Mouse (Mus musculus) small intestine, adult 2 months (tissue): Measurements from ENCODE around the gene Rln1. TPM values are rescaled to one million over a fixed set of nuclear protein-coding genes. Genes with fewer than 3 reads are reported as not detected.

Source experiments
- H3K27ac ChIP-seq: fragments of 200-500 bp; 2 replicates; pipeline ENCODE4 v1.5.1; 2012; ENCODE audit warnings: low read depth, low read length, control low read depth, inconsistent platforms; ENCODE audit not compliant: insufficient read depth
- H3K27me3 ChIP-seq: fragments of 200-500 bp; 2 replicates; pipeline ENCODE4 v1.6.1; 2012; ENCODE audit warnings: mild to moderate bottlenecking, moderate library complexity, low read length, inconsistent platforms; ENCODE audit not compliant: control insufficient read depth, insufficient read depth
- H3K36me3 ChIP-seq: fragments of 200-500 bp; 2 replicates; pipeline ENCODE4 v1.6.1; 2012; ENCODE audit warnings: mild to moderate bottlenecking, low read length, control low read depth, inconsistent platforms; ENCODE audit not compliant: control insufficient read depth, insufficient read depth
- H3K4me1 ChIP-seq: fragments of 200-500 bp; 2 replicates; pipeline ENCODE4 v1.6.1; 2012; ENCODE audit warnings: low read length, inconsistent platforms, mixed read lengths; ENCODE audit not compliant: control insufficient read depth, insufficient read depth, insufficient read length
- H3K4me3 ChIP-seq: fragments of 200-500 bp; 2 replicates; pipeline ENCODE4 v1.5.1; 2012; ENCODE audit warnings: low read depth, mild to moderate bottlenecking, control low read depth, inconsistent platforms, low read length, moderate library complexity
- CTCF ChIP-seq: fragments of 200-500 bp; IDR thresholded peaks from 2 replicates; pipeline ENCODE4 v1.5.1; 2012; ENCODE audit warnings: low read depth, mild to moderate bottlenecking, control low read depth, inconsistent platforms, low read length, moderate library complexity, mixed read lengths; ENCODE audit not compliant: insufficient replicate concordance, insufficient read length; ENCODE audit errors: extremely low read depth
- POLR2A ChIP-seq: fragments of 200-500 bp; IDR thresholded peaks from 2 replicates; pipeline ENCODE4 v1.6.1; 2012; ENCODE audit warnings: low read depth, mild to moderate bottlenecking, control low read depth, inconsistent platforms, low read length, moderate library complexity
- WGBS: fragments of 180-500 bp; shearing (Covaris S2); methylation state at CpG from one replicate; pipeline ENCODE4 v1.1.7; 2018; 5-methylcytosine and 5-hydroxymethylcytosine counted together
- polyA plus RNA-seq: library from polyadenylated mRNA; depleted of rRNA; stranded (reverse); fragments of >200 nt; gene quantifications from 2 replicates; pipeline ENCODE4 v1.2.3, GENCODE M21; 2012

Rln1 gene
- polyA plus RNA-seq, 1 experiment: not detected

DNA sequence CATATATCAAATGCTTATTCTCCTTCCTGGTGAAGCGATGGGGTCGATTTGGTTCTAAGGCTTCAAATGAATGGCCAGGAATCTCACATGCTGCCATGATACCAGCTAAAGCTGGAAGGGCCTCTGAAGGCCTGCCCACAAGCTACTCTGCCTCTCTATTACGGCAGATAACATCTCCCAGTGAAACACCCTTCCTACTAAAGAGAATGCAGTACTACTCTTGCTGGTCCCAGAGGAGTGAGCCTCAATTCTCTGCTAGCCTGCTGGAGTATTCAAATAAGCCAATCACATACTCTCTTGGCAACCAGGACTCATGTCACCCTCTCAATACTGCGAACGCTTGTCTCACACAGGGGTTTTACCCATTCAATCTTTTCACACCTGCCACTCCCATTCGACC, 7.8 kb upstream of the Rln1 start:
- no peak overlapping the region for H3K4me3 ChIP-seq
- no peaks in the 10 kb centered on the region for H3K27me3 ChIP-seq
- H3K4me1 ChIP-seq: no peaks in the 10 kb centered on the region
- H3K27ac ChIP-seq: no peak overlapping the region
- TF ChIP-seq CTCF (no peak), POLR2A (no peak)
- no peaks in the 10 kb centered on the region for H3K36me3 ChIP-seq
- 78% methylated on average over 6 of the region's 6 CpGs for WGBS

GRCm38 (mm10) chr19:29341029-29341428, 6.6 kb upstream of the Rln1 start:
- TF ChIP-seq CTCF (no peak), POLR2A (no peak)
- Histone ChIP-seq H3K27ac (no peak overlapping the region), H3K36me3 (no peaks in the 10 kb centered on the region), H3K27me3 (peaks cover 2% of the 10 kb centered on the region; the same call in 1 of the 2 replicates), H3K4me3 (no peak overlapping the region), H3K4me1 (no peaks in the 10 kb centered on the region)
- WGBS: 76% methylated on average over 4 of the region's 4 CpGs

DNA sequence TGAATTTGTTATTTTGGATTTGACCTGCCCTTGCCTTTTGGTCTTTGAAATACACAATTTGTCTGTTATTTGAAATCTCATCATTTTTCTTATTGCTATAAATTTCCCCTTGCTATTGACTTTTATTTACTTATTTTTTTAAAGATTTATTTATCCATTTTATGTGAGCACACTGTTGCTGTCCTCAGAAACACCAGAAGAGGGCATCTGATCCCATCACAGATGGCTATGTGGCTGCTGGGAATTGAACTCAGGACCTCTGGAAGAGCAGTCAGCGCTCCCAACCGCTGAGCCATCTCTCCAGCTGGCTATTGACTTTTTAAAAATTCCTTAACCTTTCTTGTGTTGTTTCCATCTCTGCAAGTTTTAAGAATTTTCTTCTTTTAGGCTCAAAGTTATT, 2.2 kb upstream of the Rln1 start:
- Histone ChIP-seq H3K4me3 (no peak overlapping the region), H3K36me3 (no peaks in the 10 kb centered on the region), H3K4me1 (peaks cover 2% of the 10 kb centered on the region; the same call in 1 of the 2 replicates), H3K27ac (no peak overlapping the region), H3K27me3 (peaks cover 11% of the 10 kb centered on the region)
- TF ChIP-seq CTCF: 0 out of 2 replicates have a peak, but pooled peaks have one; percentile 11
- no peak for TF ChIP-seq POLR2A
- 83% methylated on average over 2 of the region's 2 CpGs for WGBS

DNA sequence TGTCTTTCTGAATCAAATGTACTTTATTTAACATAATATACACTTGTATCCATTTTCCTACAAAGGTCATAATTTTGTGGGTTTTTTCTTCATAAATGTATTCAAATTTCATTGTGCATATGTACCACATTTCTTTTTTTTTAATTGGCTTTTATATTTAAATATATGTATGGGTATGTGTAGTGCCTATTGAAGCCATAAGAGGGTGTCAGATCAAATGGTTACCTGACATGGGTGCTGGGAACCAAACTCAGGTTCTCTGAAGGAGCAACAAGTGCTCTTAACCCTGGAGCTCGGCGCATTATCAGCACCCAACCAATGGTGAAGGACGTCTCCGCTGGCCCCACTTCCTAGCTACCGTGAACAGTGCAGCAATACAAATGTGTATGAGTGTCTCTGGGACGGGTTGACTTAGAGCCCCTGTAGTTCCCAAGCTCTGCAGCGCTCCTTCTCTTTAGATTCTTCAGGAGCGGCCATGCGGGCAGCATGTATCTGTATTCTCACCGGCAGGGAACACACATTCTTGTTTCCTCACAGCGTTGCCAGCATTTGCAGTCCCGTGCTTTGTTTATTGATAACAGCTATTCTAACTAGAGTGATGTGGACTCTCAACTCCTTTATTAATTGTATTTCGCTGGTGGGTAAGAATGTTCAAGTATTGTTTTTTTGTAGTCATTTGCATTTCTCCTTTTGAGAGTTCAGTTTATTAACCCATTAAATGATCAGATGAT, 7.5 kb downstream of the Rln1 start:
- H3K36me3 ChIP-seq: no peaks in the 10 kb centered on the region
- TF ChIP-seq POLR2A: no peak
- TF ChIP-seq CTCF: no peak
- H3K4me3 ChIP-seq: no peak overlapping the region
- H3K4me1 ChIP-seq: peaks cover 6% of the 10 kb centered on the region; the same call in 1 of the 2 replicates
- H3K27me3 ChIP-seq: no peaks in the 10 kb centered on the region; the same call in 1 of the 2 replicates
- WGBS: 83% methylated on average over 13 of the region's 13 CpGs
- no peak overlapping the region for H3K27ac ChIP-seq

DNA sequence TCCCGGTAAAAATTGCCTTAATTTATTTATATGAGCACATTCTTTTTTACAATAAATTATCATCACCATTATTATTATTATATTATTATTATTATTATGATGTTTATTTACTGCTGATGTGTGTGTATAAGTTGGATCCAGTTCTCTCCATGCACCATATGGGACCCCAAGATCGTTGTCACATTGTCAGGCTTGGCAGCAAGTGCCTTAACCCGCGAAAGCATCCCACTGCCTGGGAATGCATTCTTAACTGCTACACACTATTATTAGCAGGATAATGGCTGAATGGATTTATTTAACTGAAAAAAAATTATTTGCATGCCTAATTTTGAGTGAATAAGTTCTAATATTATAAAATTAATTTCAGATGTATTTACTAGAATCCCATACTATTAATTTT, 8.1 kb downstream of the Rln1 start:
- H3K27me3 ChIP-seq: no peaks in the 10 kb centered on the region
- no peaks in the 10 kb centered on the region for H3K36me3 ChIP-seq
- H3K4me1 ChIP-seq: peaks cover 6% of the 10 kb centered on the region; the same call in 1 of the 2 replicates
- H3K4me3 ChIP-seq: no peak overlapping the region
- no peak for TF ChIP-seq POLR2A
- TF ChIP-seq CTCF: no peak
- 90% methylated on average over 4 of the region's 4 CpGs for WGBS
- no peak overlapping the region for H3K27ac ChIP-seq

- H3K27ac ChIP-seq: no peak overlapping the region
- peaks cover 6% of the 10 kb centered on the region; the same call in 1 of the 2 replicates for H3K4me1 ChIP-seq
- H3K36me3 ChIP-seq: no peaks in the 10 kb centered on the region
- 55% methylated on average over 9 of the region's 9 CpGs for WGBS
- H3K4me3 ChIP-seq: no peak overlapping the region
- TF ChIP-seq CTCF: no peak
- no peak for TF ChIP-seq POLR2A
- no peaks in the 10 kb centered on the region for H3K27me3 ChIP-seq
Observed at GRCm38 (mm10) chr19:29325852-29326180, 8.7 kb downstream of the Rln1 start.

DNA sequence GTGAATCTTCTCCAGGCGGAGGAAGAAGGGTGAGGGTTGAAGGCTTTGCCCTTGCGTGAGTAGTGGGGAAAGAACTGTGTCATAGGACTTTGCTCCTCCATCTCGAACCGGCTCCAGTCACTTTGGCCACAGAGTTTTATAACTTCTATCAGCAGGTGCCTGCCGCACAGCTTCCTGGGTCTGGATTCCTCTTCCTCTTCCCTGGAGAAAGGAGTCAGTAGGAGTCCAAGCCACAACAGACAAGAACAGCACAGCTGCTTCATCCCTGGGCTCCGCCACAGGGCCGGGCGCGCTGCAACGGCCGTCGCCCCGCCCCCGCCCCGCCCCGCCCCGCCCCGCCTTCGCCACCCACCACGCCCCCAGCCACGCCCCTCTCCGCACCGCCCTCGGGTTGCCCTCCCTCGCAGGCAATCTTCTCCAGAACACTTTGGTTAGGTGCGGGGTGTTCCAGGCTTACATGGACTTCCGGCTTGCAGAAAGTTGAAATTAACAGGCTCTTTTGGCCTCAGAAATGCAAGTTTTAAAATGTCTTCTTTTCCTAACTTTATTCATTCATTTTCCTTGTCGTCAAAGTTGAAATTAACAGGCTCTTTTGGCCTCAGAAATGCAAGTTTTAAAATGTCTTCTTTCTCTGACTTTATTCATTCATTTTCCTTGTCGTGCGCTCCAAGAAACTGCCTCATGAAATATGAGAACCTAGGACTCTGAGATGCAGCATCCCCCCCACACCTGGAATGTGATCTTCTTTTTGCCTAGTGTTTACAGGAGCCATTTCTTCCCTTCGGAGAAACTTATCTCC, 9.2 kb downstream of the Rln1 start, which contains the start of gene Insl6:
Insl6 (minus strand) TSS at position 304 of the 799 bp plus-strand sequence.
- 3% methylated on average over 31 of the region's 31 CpGs for WGBS
- H3K27ac ChIP-seq: peak within 1 kb of the TSS; percentile 70

More for the DNA sequence above, 9.2 kb downstream of the Rln1 start, which contains the start of gene Insl6:
- Histone ChIP-seq H3K36me3 (0 out of 2 replicates have a peak, but pooled peaks cover under 1% of the 10 kb centered on the region), H3K27me3 (no peaks in the 10 kb centered on the region), H3K4me3 (peak within 1 kb of the TSS; percentile 58), H3K4me1 (peaks cover 6% of the 10 kb centered on the region; the same call in 1 of the 2 replicates)
- no peak for TF ChIP-seq CTCF
- TF ChIP-seq POLR2A: peak; percentile 47; the same call in 1 of the 2 replicates
